Mouse (Mus musculus) small intestine, adult 2 months (tissue): ENCODE measurements around the gene Slfn2. TPM values are rescaled to one million over a fixed set of nuclear protein-coding genes. Genes with fewer than 3 reads are reported as not detected.

Source experiments
- H3K27ac ChIP-seq: fragments of 200-500 bp; 2 replicates; pipeline ENCODE4 v1.5.1; 2012; ENCODE audit warnings: low read depth, low read length, control low read depth, inconsistent platforms; ENCODE audit not compliant: insufficient read depth
- H3K27me3 ChIP-seq: fragments of 200-500 bp; 2 replicates; pipeline ENCODE4 v1.6.1; 2012; ENCODE audit warnings: mild to moderate bottlenecking, moderate library complexity, low read length, inconsistent platforms; ENCODE audit not compliant: control insufficient read depth, insufficient read depth
- H3K36me3 ChIP-seq: fragments of 200-500 bp; 2 replicates; pipeline ENCODE4 v1.6.1; 2012; ENCODE audit warnings: mild to moderate bottlenecking, low read length, control low read depth, inconsistent platforms; ENCODE audit not compliant: control insufficient read depth, insufficient read depth
- H3K4me1 ChIP-seq: fragments of 200-500 bp; 2 replicates; pipeline ENCODE4 v1.6.1; 2012; ENCODE audit warnings: low read length, inconsistent platforms, mixed read lengths; ENCODE audit not compliant: control insufficient read depth, insufficient read depth, insufficient read length
- H3K4me3 ChIP-seq: fragments of 200-500 bp; 2 replicates; pipeline ENCODE4 v1.5.1; 2012; ENCODE audit warnings: low read depth, mild to moderate bottlenecking, control low read depth, inconsistent platforms, low read length, moderate library complexity
- CTCF ChIP-seq: fragments of 200-500 bp; IDR thresholded peaks from 2 replicates; pipeline ENCODE4 v1.5.1; 2012; ENCODE audit warnings: low read depth, mild to moderate bottlenecking, control low read depth, inconsistent platforms, low read length, moderate library complexity, mixed read lengths; ENCODE audit not compliant: insufficient replicate concordance, insufficient read length; ENCODE audit errors: extremely low read depth
- POLR2A ChIP-seq: fragments of 200-500 bp; IDR thresholded peaks from 2 replicates; pipeline ENCODE4 v1.6.1; 2012; ENCODE audit warnings: low read depth, mild to moderate bottlenecking, control low read depth, inconsistent platforms, low read length, moderate library complexity
- whole genome bisulfite sequencing: fragments of 180-500 bp; shearing (Covaris S2); methylation state at CpG from one replicate; pipeline ENCODE4 v1.1.7; 2018; 5-methylcytosine and 5-hydroxymethylcytosine counted together
- polyA plus RNA-seq: library from polyadenylated mRNA; depleted of rRNA; stranded (reverse); fragments of >200 nt; gene quantifications from 2 replicates; pipeline ENCODE4 v1.2.3, GENCODE M21; 2012

The Slfn2 gene
- polyA plus RNA-seq, 1 experiment, result 4.2 TPM

DNA sequence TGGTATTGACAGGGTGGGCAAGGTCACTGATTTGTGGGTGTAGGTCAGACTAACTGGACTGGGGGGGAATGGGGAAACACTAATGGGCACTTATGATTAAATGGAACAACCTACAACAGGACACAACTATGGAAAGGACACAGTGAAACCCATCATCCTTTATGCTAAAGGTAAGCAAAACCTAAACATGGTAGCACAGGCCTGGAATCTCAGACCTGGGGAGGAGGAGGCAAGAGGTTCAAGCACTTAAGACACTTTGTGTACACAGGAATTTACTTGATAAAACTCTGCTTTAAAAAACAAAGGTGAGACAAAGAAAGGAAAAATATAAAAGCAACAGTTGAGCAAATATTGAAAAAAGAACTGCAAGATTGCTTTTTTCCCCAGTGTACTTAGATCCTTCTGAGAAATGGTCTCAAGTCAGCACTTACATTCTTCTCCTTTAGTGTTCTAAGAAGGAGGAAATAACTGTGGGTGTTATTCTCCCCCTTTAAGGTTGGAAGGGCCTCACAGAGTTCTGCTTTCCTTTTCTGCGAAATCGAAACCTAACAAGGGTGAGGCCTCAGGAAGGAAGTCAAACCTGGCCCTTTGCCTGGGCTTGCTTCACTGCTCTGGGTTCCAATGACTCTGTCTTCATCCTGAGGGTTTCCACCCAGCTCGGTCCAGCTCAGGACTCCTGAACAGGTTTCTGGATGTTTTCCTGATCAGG lies 13.0 kb downstream of the Slfn2 start:
- H3K36me3 ChIP-seq, result no peaks in the 10 kb centered on the region
- TF ChIP-seq CTCF (no peak), POLR2A (no peak)
- H3K4me1 ChIP-seq, result peaks cover 9% of the 10 kb centered on the region
- H3K27me3 ChIP-seq, result no peaks in the 10 kb centered on the region
- peak overlapping the region; percentile 97 for H3K27ac ChIP-seq
- WGBS, result 2% methylated on average over 3 of the region's 3 CpGs
- H3K4me3 ChIP-seq, result no peak overlapping the region

DNA sequence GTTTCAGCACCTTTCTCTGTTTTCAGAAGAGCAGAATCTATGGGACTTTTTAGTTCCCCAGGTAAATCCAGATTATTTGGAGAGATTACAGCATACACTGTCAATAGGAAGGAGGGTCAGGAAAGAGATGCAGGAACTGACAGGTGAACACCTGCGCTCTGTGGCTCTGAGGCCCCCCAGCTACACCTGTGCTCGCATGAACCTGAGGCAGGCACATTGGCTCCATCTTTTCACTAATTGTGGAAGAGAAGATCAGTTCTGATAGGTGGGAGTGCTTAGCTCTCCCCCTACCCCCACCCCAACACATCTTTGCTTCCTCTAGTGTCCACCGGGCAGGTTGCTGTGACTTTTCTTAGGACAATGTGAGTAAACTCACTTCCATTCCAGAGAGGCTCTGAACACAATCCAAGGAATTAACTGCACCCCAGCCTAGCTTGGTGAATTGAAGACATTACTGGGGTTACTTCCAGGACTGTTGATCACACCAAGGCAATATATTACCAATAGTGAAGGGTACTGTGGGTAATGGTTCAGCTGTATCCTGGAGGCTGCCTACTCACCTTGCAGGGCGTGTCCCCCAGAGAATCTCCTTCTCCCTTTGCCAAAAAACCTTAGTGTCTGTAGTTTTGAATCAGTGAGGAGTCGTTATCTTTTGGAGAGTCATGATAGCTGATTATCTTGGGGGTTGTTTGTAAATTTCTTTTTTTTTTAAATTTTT lies 13.7 kb downstream of the Slfn2 start:
- TF ChIP-seq POLR2A, result no peak
- Histone ChIP-seq H3K36me3 (no peaks in the 10 kb centered on the region), H3K27me3 (no peaks in the 10 kb centered on the region), H3K27ac (peak overlapping the region; percentile 87), H3K4me3 (no peak overlapping the region), H3K4me1 (peaks cover 9% of the 10 kb centered on the region)
- WGBS, result 44% methylated on average over 5 of the region's 5 CpGs

DNA sequence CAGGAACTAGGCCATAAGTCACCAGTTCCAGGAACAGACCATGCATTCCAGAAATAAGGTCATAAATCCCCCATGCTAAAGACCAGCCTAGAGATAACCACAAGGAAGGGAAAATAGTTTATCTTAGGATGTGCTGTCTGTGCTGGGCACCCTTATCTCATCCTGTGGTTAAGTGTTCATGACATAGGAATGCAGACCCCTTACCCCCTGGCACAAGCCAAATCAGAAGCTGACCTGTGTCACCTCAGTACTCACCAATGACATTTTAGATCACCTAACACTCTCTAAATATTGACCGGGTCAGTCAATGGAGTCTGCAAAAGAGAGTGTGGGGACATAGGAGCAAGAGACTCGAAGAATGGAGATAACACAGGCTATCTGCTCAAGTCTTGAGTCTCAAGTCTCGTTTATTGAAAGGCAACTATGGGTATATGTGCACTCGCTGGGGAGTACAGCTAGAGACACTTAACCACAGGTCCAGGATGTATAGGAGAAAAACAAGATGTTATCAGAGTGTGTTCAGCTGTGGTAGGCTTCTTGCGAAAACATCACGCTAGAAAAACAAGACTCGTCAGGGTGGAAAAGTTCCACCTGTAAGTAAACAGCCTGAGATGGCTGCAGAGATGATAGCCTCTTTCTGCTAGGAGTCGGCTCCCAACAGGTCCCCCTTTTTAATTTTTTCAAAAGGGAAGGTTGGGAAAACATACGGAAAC lies 14.7 kb downstream of the Slfn2 start:
- no peak for TF ChIP-seq CTCF
- TF ChIP-seq POLR2A, result no peak
- H3K4me3 ChIP-seq, result no peak overlapping the region

DNA sequence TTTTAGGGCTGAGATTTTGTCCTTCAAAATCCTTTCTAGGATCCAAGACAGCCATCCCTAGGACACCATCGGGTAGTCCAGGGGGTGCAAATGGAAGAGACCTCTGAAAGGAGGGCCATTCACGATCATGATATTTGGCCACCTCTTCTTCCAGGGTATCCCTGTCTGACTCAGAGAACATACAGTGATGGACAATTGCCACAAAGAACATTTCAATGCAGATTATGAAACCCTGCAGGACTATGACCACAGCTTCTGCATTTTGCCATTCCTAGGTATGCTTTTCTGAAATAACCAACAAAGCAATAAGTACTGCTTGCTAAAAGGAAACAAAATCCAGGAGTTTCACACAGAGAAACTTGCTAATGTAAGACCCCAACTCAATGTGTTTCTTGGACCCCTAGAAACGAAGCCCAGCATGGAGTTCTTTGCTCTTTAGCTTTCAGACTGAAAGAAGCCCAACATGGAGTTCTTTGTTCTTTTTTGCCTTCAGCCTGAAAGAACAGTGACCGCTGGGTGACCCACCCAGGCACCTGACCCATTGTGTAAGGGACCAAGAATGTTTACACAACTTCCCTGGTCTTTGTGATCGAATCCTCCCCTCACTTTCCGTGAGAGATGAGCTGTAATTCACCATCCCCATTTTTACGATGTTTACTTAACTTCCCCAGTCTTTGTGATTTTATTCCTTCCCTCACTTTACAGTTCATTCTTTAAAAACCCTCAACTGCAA lies 18.0 kb downstream of the Slfn2 start:
- Histone ChIP-seq H3K4me1 (peaks cover 6% of the 10 kb centered on the region), H3K27me3 (no peaks in the 10 kb centered on the region), H3K36me3 (no peaks in the 10 kb centered on the region), H3K27ac (no peak overlapping the region), H3K4me3 (no peak overlapping the region)
- 60% methylated on average over 7 of the region's 7 CpGs for WGBS
- TF ChIP-seq CTCF, result no peak
- no peak for TF ChIP-seq POLR2A

More for the DNA sequence above, 14.7 kb downstream of the Slfn2 start:
- H3K27ac ChIP-seq, result peak overlapping the region; percentile 85
- WGBS, result 70% methylated on average over 9 of the region's 9 CpGs
- H3K4me1 ChIP-seq, result peaks cover 9% of the 10 kb centered on the region
- no peaks in the 10 kb centered on the region for H3K27me3 ChIP-seq
- no peaks in the 10 kb centered on the region for H3K36me3 ChIP-seq

DNA sequence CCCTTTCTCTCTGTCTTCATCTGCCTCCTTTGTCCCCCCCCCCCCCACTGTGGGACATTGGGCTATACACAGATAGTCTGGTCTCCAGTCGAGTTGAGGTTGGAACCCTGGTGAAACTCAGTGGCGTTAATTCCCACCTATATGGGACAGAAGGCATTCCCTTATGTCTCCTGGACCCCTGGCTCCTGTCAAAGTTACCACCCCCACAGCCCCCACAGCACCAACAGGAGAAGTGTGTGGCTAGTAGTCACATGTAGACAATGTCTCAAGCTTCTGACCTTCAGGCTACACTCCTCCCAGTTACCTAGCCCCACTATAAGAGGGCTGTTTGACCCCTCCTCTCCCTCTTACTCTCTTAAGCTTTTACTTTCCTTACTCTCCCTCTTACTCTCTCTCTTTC lies 19.2 kb downstream of the Slfn2 start:
- Histone ChIP-seq H3K36me3 (no peaks in the 10 kb centered on the region), H3K4me3 (no peak overlapping the region), H3K27me3 (no peaks in the 10 kb centered on the region), H3K27ac (no peak overlapping the region), H3K4me1 (no peaks in the 10 kb centered on the region)
- WGBS, result 100% methylated on average over 2 of the region's 2 CpGs
- TF ChIP-seq CTCF (no peak), POLR2A (no peak)

DNA sequence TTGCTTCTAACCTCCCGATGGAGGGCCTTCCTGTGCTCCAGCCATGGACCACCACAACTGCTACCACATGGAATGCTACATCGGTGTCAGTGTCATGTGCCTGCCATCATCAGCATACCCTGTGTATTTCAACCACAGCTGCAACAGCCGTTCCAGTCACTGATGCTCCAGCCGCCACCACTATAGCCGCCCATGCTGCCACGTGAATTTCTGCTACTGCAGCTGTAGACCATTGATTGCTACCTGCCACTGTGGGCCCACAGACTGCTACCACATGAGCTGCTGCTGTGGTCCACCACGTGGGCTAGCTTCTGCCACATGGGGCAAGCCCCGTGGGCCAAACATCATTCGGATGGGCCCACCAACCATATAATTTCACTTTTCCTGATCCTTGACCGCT lies 19.8 kb downstream of the Slfn2 start:
- 90% methylated on average over 10 of the region's 10 CpGs for WGBS
- Histone ChIP-seq H3K4me1 (no peaks in the 10 kb centered on the region), H3K36me3 (no peaks in the 10 kb centered on the region), H3K27me3 (no peaks in the 10 kb centered on the region), H3K27ac (no peak overlapping the region), H3K4me3 (no peak overlapping the region)
- TF ChIP-seq POLR2A (no peak), CTCF (no peak)
